Comparison of ENCODE assay signal across 15 mouse cellular contexts in genomic region chr10:8878381-8878780, GRCm38 (mm10). TPM values are rescaled to one million over a fixed set of nuclear protein-coding genes. Genes with fewer than 3 reads are reported as not detected.
DNase-seq lines count a peak whose midpoint lies in the region; ATAC-seq and TF ChIP-seq lines count a peak whose summit lies in the region.
"Had no signal": no experiment of that assay in that cellular context is flagged by ENCODE, and none has a peak within 500 bp of the region (broad histone marks: within the 10 kb centered on the region; RNA-seq: fewer than 3 reads in every experiment).

No protein-coding gene starts in this region.

- peaks cover 6% of the 10 kb centered on the region; the same call in 1 of the 2 replicates for H3K4me1 ChIP-seq in lung, embryonic 14.5 days (ENCODE audit: insufficient read depth)
- peaks cover 14% of the 10 kb centered on the region for H3K4me1 ChIP-seq in intestine, embryonic 14.5 days (replicated peaks; ENCODE audit: control insufficient read depth, insufficient read depth, low read length)
- H3K4me1 ChIP-seq in hindbrain, embryonic 14.5 days (replicated peaks; ENCODE audit: control insufficient read depth, insufficient read depth, low read length) = 0 out of 2 replicates have a peak, but pooled peaks cover 4% of the 10 kb centered on the region
- H3K4me1 ChIP-seq: hindbrain, embryonic 15.5 days had no signal

- H3K4me3 ChIP-seq in lung, embryonic 14.5 days (ENCODE audit: low read depth, low read length) = no peak overlapping the region
- H3K4me3 ChIP-seq in intestine, embryonic 14.5 days (ENCODE audit: low read depth, low read length) = no peak overlapping the region
- H3K4me3 ChIP-seq in macrophage (ENCODE audit: inconsistent target) = no peak overlapping the region
- H3K4me3 ChIP-seq in hindbrain, embryonic 14.5 days (replicated peaks; ENCODE audit: low read length) = no peak overlapping the region
- H3K4me3 ChIP-seq: embryonic facial prominence, embryonic 12.5 days; forebrain, embryonic 10.5 days; hindbrain, embryonic 15.5 days; midbrain, embryonic 13.5 days had no signal

- H3K36me3 ChIP-seq in lung, embryonic 14.5 days (ENCODE audit: insufficient read depth) = no peaks in the 10 kb centered on the region
- no peaks in the 10 kb centered on the region for H3K36me3 ChIP-seq in intestine, embryonic 14.5 days (ENCODE audit: control insufficient read depth, insufficient read depth, low read length)
- peaks cover 9% of the 10 kb centered on the region; the same call in 1 of the 2 replicates for H3K36me3 ChIP-seq in macrophage (ENCODE audit: inconsistent target)
- H3K36me3 ChIP-seq in hindbrain, embryonic 14.5 days (replicated peaks; ENCODE audit: control insufficient read depth, insufficient read depth) = no peaks in the 10 kb centered on the region
- H3K36me3 ChIP-seq: embryonic facial prominence, embryonic 12.5 days; hindbrain, embryonic 15.5 days; midbrain, embryonic 13.5 days had no signal

- H3K27ac ChIP-seq in lung, embryonic 14.5 days (ENCODE audit: low read depth) = no peak overlapping the region
- no peak overlapping the region for H3K27ac ChIP-seq in intestine, embryonic 14.5 days (ENCODE audit: low read depth)
- H3K27ac ChIP-seq in macrophage = peak overlapping the region; percentile 29
- no peak overlapping the region for H3K27ac ChIP-seq in hindbrain, embryonic 14.5 days
- H3K27ac ChIP-seq: embryonic facial prominence, embryonic 12.5 days; forebrain, embryonic 10.5 days; hindbrain, embryonic 15.5 days; midbrain, embryonic 13.5 days had no signal

- peak; percentile 14; the same call in 1 of the 2 replicates for ATAC-seq in lung, embryonic 14.5 days (ENCODE audit: insufficient read depth)
- ATAC-seq in intestine, embryonic 14.5 days (replicated peaks; ENCODE audit: low FRiP score, low TSS enrichment, low read depth) = no peak
- no peak for ATAC-seq in hindbrain, embryonic 14.5 days (ENCODE audit: low FRiP score)
- ATAC-seq: midbrain, embryonic 13.5 days had no signal

- peaks cover 97% of the 10 kb centered on the region for H3K79me2 ChIP-seq in macrophage (ENCODE audit: inconsistent target)

- H3K27me3 ChIP-seq in lung, embryonic 14.5 days (ENCODE audit: insufficient read depth, low read length) = no peaks in the 10 kb centered on the region
- no peaks in the 10 kb centered on the region for H3K27me3 ChIP-seq in intestine, embryonic 14.5 days (replicated peaks; ENCODE audit: control insufficient read depth, insufficient read depth, low read length)
- no peaks in the 10 kb centered on the region for H3K27me3 ChIP-seq in hindbrain, embryonic 14.5 days (ENCODE audit: control insufficient read depth, insufficient read depth, low read length)
- H3K27me3 ChIP-seq: CH12.LX; embryonic facial prominence, embryonic 12.5 days; hindbrain, embryonic 15.5 days; midbrain, embryonic 13.5 days had no signal

- 73% methylated on average over 13 of the region's 13 CpGs for WGBS in lung, embryonic 14.5 days
- WGBS in intestine, embryonic 14.5 days = 68% methylated on average over 13 of the region's 13 CpGs
- 85% methylated on average over 13 of the region's 13 CpGs for WGBS in macrophage (ENCODE audit: missing documents)
- WGBS in hindbrain, embryonic 14.5 days = 83% methylated on average over 13 of the region's 13 CpGs

- H3K9me3 ChIP-seq in lung, embryonic 14.5 days (ENCODE audit: low read depth, low read length) = no peaks in the 10 kb centered on the region
- H3K9me3 ChIP-seq in intestine, embryonic 14.5 days (ENCODE audit: control insufficient read depth, low read length) = no peaks in the 10 kb centered on the region
- no peaks in the 10 kb centered on the region for H3K9me3 ChIP-seq in hindbrain, embryonic 14.5 days (ENCODE audit: control insufficient read depth, low read length)
- H3K9me3 ChIP-seq: embryonic facial prominence, embryonic 12.5 days; hindbrain, embryonic 15.5 days; midbrain, embryonic 13.5 days had no signal

- DNase-seq in lung, embryonic 14.5 days = no peak
- no peak for DNase-seq in lung, postnatal 4 days
- DNase-seq in R1 (ENCODE audit: low read depth, low spot score) = peak; percentile 85
- no peak for DNase-seq in intestine, embryonic 14.5 days (ENCODE audit: low spot score)
- DNase-seq in right cerebral cortex, postnatal 36 days (ENCODE audit: low spot score in 2 of 2) = no peak
- no peak for DNase-seq in embryo, embryonic 11 days
- DNase-seq in hindbrain, embryonic 14.5 days (ENCODE audit: low spot score) = no peak
- DNase-seq: adrenal gland, postnatal 14 days; cerebellum, postnatal 14 days had no signal

- no peak overlapping the region for H3K9ac ChIP-seq in lung, embryonic 14.5 days
- no peak overlapping the region for H3K9ac ChIP-seq in intestine, embryonic 14.5 days (ENCODE audit: low read length)
- H3K9ac ChIP-seq in hindbrain, embryonic 14.5 days = no peak overlapping the region
- H3K9ac ChIP-seq: hindbrain, embryonic 15.5 days; midbrain, embryonic 13.5 days had no signal

- no peak for TF ChIP-seq CTCF in lung, embryonic 14.5 days (IDR thresholded peaks at IDR 0.05; ENCODE audit: low read depth)

- H3K4me2 ChIP-seq in lung, embryonic 14.5 days = peak overlapping the region; percentile 44
- H3K4me2 ChIP-seq in intestine, embryonic 14.5 days (ENCODE audit: low read length) = peak overlapping the region; percentile 20; the same call in 1 of the 2 replicates
- no peak overlapping the region for H3K4me2 ChIP-seq in hindbrain, embryonic 14.5 days (replicated peaks)
- H3K4me2 ChIP-seq: embryonic facial prominence, embryonic 12.5 days; hindbrain, embryonic 15.5 days; midbrain, embryonic 13.5 days had no signal

RNA-seq across cellular contexts. Expression of gene Sash1, which starts 7.5 kb away (rescaled TPM):
- polyA plus RNA-seq in lung, embryonic 14.5 days (2014; fragmentation: Nextera tagmentation; extraction: Ambion mirVana) = 4.2 and 6.4 TPM in 2 replicates
- 6.5 and 6.9 TPM in 2 replicates for polyA plus RNA-seq in intestine, embryonic 14.5 days (2014; fragmentation: Nextera tagmentation; extraction: Ambion mirVana)
- total RNA-seq in macrophage (2018; cell fraction: chromatin; rRNA removed) = 1,000 to 10,000 TPM in 4 of 26 experiments, 100 to 1,000 TPM in 22; 448 to 1,370 (median 593) TPM
- 100 to 1,000 TPM; 123 to 274 (median 157) TPM for total RNA-seq in macrophage (2018; cell fraction: cytosol; rRNA removed)
- total RNA-seq in macrophage (2018; cell fraction: nucleus; rRNA removed) = 100 to 1,000 TPM; 308 to 672 (median 443) TPM
- polyA plus RNA-seq in macrophage (2018) = 73.7 to 118 TPM (median 76.8 TPM) in 3 replicates
- 4.0 and 5.3 TPM in 2 replicates for polyA plus RNA-seq in hindbrain, embryonic 14.5 days (2014; fragmentation: Nextera tagmentation; extraction: Ambion mirVana)
